Mouse (Mus musculus) heart, embryonic 12.5 days (tissue): Measurements from ENCODE around the gene BC051142. TPM values are rescaled to one million over a fixed set of nuclear protein-coding genes. Genes with fewer than 3 reads are reported as not detected.
"Not testable (repeated sequence)": the region's sequence is repeated elsewhere in the genome, so short reads cannot be mapped to it uniquely, and the experiment has no call there.

Experiments
- ATAC-seq: fragments of 200-750 bp; cut with Nextera tagmentation; 2 replicates; pipeline ENCODE4 v1.8.0; 2017; ENCODE audit warnings: moderate TSS enrichment, moderate library complexity; ENCODE audit not compliant: insufficient number of reproducible peaks, low FRiP score
- H3K27ac ChIP-seq: fragments of 300-500 bp; sonication (generic); 2 replicates; pipeline ENCODE4 v1.5.1; 2016; ENCODE audit warnings: mild to moderate bottlenecking, moderate library complexity; ENCODE audit not compliant: poor library complexity, severe bottlenecking
- H3K27me3 ChIP-seq: fragments of 300-500 bp; sonication (generic); replicated peaks from 2 replicates; pipeline ENCODE4 v1.6.1; 2016; ENCODE audit warnings: mild to moderate bottlenecking, moderate library complexity
- H3K36me3 ChIP-seq: fragments of 300-500 bp; sonication (generic); 2 replicates; pipeline ENCODE4 v1.6.1; 2016; ENCODE audit warnings: mild to moderate bottlenecking, moderate library complexity
- H3K4me1 ChIP-seq: fragments of 300-500 bp; sonication (generic); replicated peaks from 2 replicates; pipeline ENCODE4 v1.6.1; 2016; ENCODE audit warnings: mild to moderate bottlenecking
- H3K4me2 ChIP-seq: fragments of 300-500 bp; sonication (generic); 2 replicates; pipeline ENCODE4 v1.6.1; 2016; ENCODE audit warnings: mild to moderate bottlenecking, moderate library complexity
- H3K4me3 ChIP-seq: fragments of 300-500 bp; sonication (generic); 2 replicates; pipeline ENCODE4 v1.5.1; 2016; ENCODE audit warnings: mild to moderate bottlenecking
- H3K9ac ChIP-seq: fragments of 300-500 bp; sonication (generic); 2 replicates; pipeline ENCODE4 v1.6.1; 2016; ENCODE audit warnings: mild to moderate bottlenecking, moderate library complexity
- H3K9me3 ChIP-seq: fragments of 300-500 bp; sonication (generic); replicated peaks from 2 replicates; pipeline ENCODE4 v1.6.1; 2016; ENCODE audit warnings: mild to moderate bottlenecking, moderate library complexity
- WGBS: fragments of 180-500 bp; shearing (Covaris S2); methylation state at CpG from one replicate; pipeline ENCODE4 v1.1.7; 2016; 5-methylcytosine and 5-hydroxymethylcytosine counted together
- polyA plus RNA-seq: library from polyadenylated mRNA; unstranded; fragments of >200 nt; fragmentation: Nextera tagmentation; extraction: Ambion mirVana; gene quantifications from 2 replicates; pipeline ENCODE4 v1.2.1, GENCODE M21; 2016

BC051142 gene
- polyA plus RNA-seq, 1 experiment from 2014 or later = not detected

DNA sequence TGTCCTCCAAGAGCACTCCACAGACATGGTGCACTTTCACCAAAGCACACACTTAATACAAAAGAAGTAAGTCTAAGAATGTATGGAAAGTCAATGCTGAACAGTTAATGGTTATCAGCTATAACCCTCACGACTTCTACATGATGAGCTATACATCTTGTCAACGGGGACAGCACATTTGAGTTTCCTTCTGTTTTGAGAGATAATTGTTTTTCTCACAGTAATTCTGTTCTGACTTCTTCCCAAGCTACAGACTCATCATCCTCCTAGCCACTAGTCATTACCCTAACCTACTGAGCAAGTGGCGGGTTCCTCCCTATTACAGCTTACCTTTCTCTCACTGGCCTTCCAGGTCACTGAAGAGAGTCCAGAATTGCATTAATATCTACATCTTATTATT lies 60.6 kb downstream of the BC051142 start:
- WGBS = 74% methylated on average over 3 of the region's 3 CpGs
- Histone ChIP-seq H3K9ac (no peak overlapping the region), H3K4me1 (no peaks in the 10 kb centered on the region), H3K27ac (no peak overlapping the region), H3K4me2 (no peak overlapping the region), H3K4me3 (no peak overlapping the region), H3K36me3 (no peaks in the 10 kb centered on the region), H3K27me3 (no peaks in the 10 kb centered on the region; the same call in 1 of the 2 replicates), H3K9me3 (no peaks in the 10 kb centered on the region)
- ATAC-seq = no peak

GRCm38 (mm10) chr17:34465906-34466305 lies 67.3 kb downstream of the BC051142 start:
- not testable (repeated sequence) for H3K9ac ChIP-seq, ATAC-seq, H3K4me2 ChIP-seq, H3K9me3 ChIP-seq, H3K36me3 ChIP-seq, H3K4me3 ChIP-seq, H3K4me1 ChIP-seq, H3K27ac ChIP-seq, H3K27me3 ChIP-seq

- H3K36me3 ChIP-seq = no peaks in the 10 kb centered on the region
- H3K9me3 ChIP-seq = no peaks in the 10 kb centered on the region
- no peaks in the 10 kb centered on the region for H3K27me3 ChIP-seq
- no peak overlapping the region for H3K4me3 ChIP-seq
- no peak overlapping the region for H3K27ac ChIP-seq
- no peaks in the 10 kb centered on the region for H3K4me1 ChIP-seq
- ATAC-seq = no peak
- no peak overlapping the region for H3K9ac ChIP-seq
- no peak overlapping the region for H3K4me2 ChIP-seq
- WGBS = 71% methylated on average over 2 of the region's 2 CpGs
Measured at GRCm38 (mm10) chr17:34470491-34470890, 71.9 kb downstream of the BC051142 start.

DNA sequence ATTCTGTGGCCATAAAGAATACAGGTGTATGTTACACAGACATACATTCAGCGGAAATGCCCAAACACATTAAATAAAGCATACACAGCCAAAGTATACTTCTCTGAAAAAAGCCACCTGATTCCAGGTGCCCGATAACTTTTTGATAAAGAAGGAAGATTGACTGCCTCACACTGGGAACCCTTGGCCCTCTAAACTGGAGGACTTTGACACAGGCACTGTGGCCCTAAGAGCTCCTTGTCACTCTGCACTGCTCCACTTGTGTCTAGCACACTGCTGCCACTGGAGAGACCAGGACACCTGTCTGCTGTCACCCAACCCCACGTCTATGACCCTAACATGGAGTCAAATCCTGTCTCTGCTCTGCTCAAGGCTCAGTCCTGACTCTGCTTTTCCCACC lies 76.4 kb downstream of the BC051142 start:
- no peaks in the 10 kb centered on the region for H3K4me1 ChIP-seq
- no peak overlapping the region for H3K4me2 ChIP-seq
- no peak overlapping the region for H3K9ac ChIP-seq
- no peak for ATAC-seq
- H3K9me3 ChIP-seq = no peaks in the 10 kb centered on the region
- H3K27ac ChIP-seq = no peak overlapping the region
- H3K27me3 ChIP-seq = 0 out of 2 replicates have a peak, but pooled peaks cover 3% of the 10 kb centered on the region
- no peak overlapping the region for H3K4me3 ChIP-seq
- no peaks in the 10 kb centered on the region for H3K36me3 ChIP-seq
- WGBS = 74% methylated on average over 3 of the region's 3 CpGs

DNA sequence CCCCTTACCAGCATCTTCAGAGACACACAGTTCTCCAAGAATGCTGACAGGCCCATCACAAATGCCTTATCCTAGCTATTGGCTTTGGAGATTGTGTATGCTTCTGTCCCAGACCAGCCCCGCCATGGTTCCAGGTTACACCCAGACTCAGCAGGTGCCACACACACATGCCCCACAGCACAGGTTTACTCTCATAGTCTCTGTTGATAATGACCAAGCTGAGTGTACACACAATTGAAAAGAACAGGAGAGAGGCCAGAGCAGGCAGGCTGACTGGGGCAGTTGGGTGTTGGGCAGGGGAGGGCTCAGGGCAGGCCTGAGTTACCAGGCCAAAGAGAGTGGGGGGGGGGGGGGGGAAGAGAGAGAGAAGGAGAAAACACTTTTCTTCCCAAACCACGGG lies 77.8 kb downstream of the BC051142 start:
- no peaks in the 10 kb centered on the region for H3K4me1 ChIP-seq
- no peak for ATAC-seq
- H3K27ac ChIP-seq = no peak overlapping the region
- 81% methylated on average over 1 of the region's 2 CpGs for WGBS
- H3K27me3 ChIP-seq = 0 out of 2 replicates have a peak, but pooled peaks cover 3% of the 10 kb centered on the region
- H3K4me3 ChIP-seq = no peak overlapping the region
- no peaks in the 10 kb centered on the region for H3K9me3 ChIP-seq
- H3K9ac ChIP-seq = no peak overlapping the region
- H3K36me3 ChIP-seq = no peaks in the 10 kb centered on the region
- no peak overlapping the region for H3K4me2 ChIP-seq

DNA sequence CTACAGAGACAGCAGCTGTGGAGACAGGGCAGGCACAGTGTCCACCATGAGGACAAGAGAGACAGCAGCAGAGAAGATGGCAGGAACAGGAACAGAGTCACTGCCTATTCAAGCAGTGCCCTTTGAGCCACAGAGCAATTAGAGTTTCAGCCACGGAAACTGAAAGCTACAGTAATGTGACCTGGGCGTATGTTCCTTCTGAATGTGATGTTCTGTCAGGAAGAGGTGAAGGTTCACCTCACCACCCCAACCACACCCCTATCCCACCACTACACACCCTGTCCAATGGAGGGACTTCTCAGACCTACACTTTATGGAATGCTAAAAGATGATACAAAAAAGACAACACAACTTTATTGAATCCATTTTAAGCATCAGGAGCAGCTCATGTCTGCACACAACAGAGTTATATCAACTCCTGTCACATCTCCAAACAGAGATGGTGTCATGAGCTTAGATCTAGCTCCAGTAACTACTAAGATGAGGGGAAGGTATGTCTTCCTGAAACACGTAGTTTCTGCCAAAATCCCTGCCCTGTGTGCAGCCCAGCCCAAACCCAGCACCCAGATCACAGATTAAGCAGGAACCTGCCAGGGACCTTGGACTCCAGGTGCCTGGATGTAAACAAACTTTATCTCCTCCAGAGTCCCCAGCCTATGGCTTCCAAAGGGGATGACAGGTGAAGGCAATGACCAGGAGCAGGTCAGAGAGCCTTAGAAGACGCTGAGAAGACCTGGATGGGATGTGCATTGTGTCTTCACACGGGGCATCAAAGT lies 78.8 kb downstream of the BC051142 start, which contains the start of gene Btnl4:
TSS of gene Btnl4 (minus strand) at position 81 of the 776 bp plus-strand sequence.
- H3K9ac ChIP-seq, H3K27ac ChIP-seq, H3K4me2 ChIP-seq, H3K4me1 ChIP-seq, H3K36me3 ChIP-seq, H3K27me3 ChIP-seq, ATAC-seq, H3K9me3 ChIP-seq, H3K4me3 ChIP-seq: not testable (repeated sequence)
- WGBS = 77% methylated on average over 5 of the region's 5 CpGs

- Histone ChIP-seq H3K4me2 (no peak overlapping the region), H3K27ac (no peak overlapping the region), H3K36me3 (no peaks in the 10 kb centered on the region), H3K4me3 (no peak overlapping the region), H3K9ac (no peak overlapping the region), H3K9me3 (no peaks in the 10 kb centered on the region), H3K27me3 (0 out of 2 replicates have a peak, but pooled peaks cover 4% of the 10 kb centered on the region), H3K4me1 (no peaks in the 10 kb centered on the region)
- ATAC-seq = no peak
Measured at GRCm38 (mm10) chr17:34492796-34493195, 94.2 kb downstream of the BC051142 start.

GRCm38 (mm10) chr17:34495156-34495555 lies 96.5 kb downstream of the BC051142 start:
- not testable (repeated sequence) for H3K27ac ChIP-seq, H3K36me3 ChIP-seq, H3K4me3 ChIP-seq, H3K9ac ChIP-seq, H3K9me3 ChIP-seq, H3K4me1 ChIP-seq, ATAC-seq, H3K4me2 ChIP-seq, H3K27me3 ChIP-seq
- WGBS = 70% methylated on average over 2 of the region's 2 CpGs

DNA sequence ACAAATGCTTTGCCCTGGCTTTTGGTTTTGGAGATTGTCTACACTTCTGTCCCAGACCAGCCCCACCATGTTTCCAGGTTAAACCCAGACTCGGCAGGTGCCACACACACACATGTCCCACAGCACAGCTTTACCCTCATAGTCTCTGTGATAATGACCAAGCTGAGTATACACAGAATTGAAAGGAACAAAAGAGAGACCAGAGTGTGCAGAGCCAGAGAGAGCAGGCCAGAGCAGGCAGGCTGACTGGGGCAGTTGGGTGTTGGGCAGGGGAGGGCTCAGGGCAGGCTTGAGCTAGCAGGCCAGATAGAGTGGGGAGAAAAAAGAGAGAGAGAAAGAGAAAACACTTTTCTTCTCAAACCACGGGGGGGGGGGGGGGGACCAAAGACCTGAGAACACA lies 97.9 kb downstream of the BC051142 start:
- ATAC-seq = no peak
- 78% methylated on average over 1 of the region's 2 CpGs for WGBS

GRCm38 (mm10) chr17:34497319-34497718 lies 98.7 kb downstream of the BC051142 start:
- not testable (repeated sequence) for H3K36me3 ChIP-seq, H3K27ac ChIP-seq, H3K4me2 ChIP-seq, H3K9me3 ChIP-seq, ATAC-seq, H3K27me3 ChIP-seq, H3K9ac ChIP-seq, H3K4me3 ChIP-seq, H3K4me1 ChIP-seq
- 81% methylated on average over 3 of the region's 3 CpGs for WGBS

More for the DNA sequence above, 97.9 kb downstream of the BC051142 start:
- no peak overlapping the region for H3K9ac ChIP-seq
- H3K27ac ChIP-seq = no peak overlapping the region
- H3K4me1 ChIP-seq = no peaks in the 10 kb centered on the region
- H3K9me3 ChIP-seq = no peaks in the 10 kb centered on the region
- H3K4me3 ChIP-seq = no peak overlapping the region
- H3K4me2 ChIP-seq = no peak overlapping the region
- 0 out of 2 replicates have a peak, but pooled peaks cover 4% of the 10 kb centered on the region for H3K27me3 ChIP-seq
- H3K36me3 ChIP-seq = no peaks in the 10 kb centered on the region

DNA sequence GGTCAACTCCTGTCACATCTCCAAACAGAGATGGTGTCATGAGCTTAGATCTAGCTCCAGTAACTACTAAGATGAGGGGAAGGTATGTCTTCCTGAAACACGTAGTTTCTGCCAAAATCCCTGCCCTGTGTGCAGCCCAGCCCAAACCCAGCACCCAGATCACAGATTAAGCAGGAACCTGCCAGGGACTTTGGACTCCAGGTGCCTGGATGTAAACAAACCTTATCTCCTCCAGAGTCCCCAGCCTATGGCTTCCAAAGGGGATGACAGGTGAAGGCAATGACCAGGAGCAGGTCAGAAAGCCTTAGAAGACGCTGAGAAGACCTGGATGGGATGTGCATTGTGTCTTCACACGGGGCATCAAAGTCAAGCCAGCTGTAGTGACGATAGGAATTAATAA lies 99.1 kb downstream of the BC051142 start:
- H3K9ac ChIP-seq, H3K27me3 ChIP-seq, ATAC-seq, H3K4me1 ChIP-seq, H3K9me3 ChIP-seq, H3K36me3 ChIP-seq, H3K27ac ChIP-seq, H3K4me3 ChIP-seq, H3K4me2 ChIP-seq: not testable (repeated sequence)
- WGBS = 68% methylated on average over 3 of the region's 4 CpGs

GRCm38 (mm10) chr17:34507591-34507990 lies 109.0 kb downstream of the BC051142 start:
- Histone ChIP-seq H3K27ac (no peak overlapping the region), H3K9me3 (no peaks in the 10 kb centered on the region), H3K4me1 (no peaks in the 10 kb centered on the region), H3K9ac (no peak overlapping the region), H3K4me3 (no peak overlapping the region), H3K27me3 (no peaks in the 10 kb centered on the region), H3K4me2 (no peak overlapping the region), H3K36me3 (no peaks in the 10 kb centered on the region)
- no peak for ATAC-seq
